Mouse (Mus musculus) kidney, postnatal 36 days (tissue): ENCODE data around the gene Dmd.
"Not testable (repeated sequence)": the region's sequence is repeated elsewhere in the genome, so short reads cannot be mapped to it uniquely, and the experiment has no call there.

Experiments used
- DNase-seq, 2 experiments: peaks; one replicate each; pipeline ENCODE4 v3.0.0; 2021 to 2022; ENCODE audit warnings: mixed read lengths in 2 of 2

Dmd gene

GRCm38 (mm10) chrX:82948630-82949029 is at the start of gene Dmd:
TSS of gene Dmd (plus strand) at chrX:82948870.
- peak in 1 of 2 experiments; percentile 4 for DNase-seq

GRCm38 (mm10) chrX:82901515-82901914 is 47.2 kb upstream of the Dmd start:
- no peak for DNase-seq

- no peak for DNase-seq
These were observed 39.0 kb downstream of the Dmd start for GRCm38 (mm10) chrX:82987683-82988082.

GRCm38 (mm10) chrX:83050190-83050589 is 101.5 kb downstream of the Dmd start:
- no peak for DNase-seq

GRCm38 (mm10) chrX:83116171-83116876 is 167.7 kb downstream of the Dmd start:
- no peak for DNase-seq

- DNase-seq, result no peak
These were observed 168.5 kb downstream of the Dmd start for GRCm38 (mm10) chrX:83117198-83117597.

- no peak for DNase-seq
These were observed 271.9 kb downstream of the Dmd start for GRCm38 (mm10) chrX:83220563-83220962.

GRCm38 (mm10) chrX:83221050-83221449 is 272.4 kb downstream of the Dmd start:
- DNase-seq, result no peak

GRCm38 (mm10) chrX:83487598-83487997 is 538.9 kb downstream of the Dmd start, which contains the start of gene Tsga8:
TSS of gene Tsga8 (minus strand) at chrX:83487924.
- no peak for DNase-seq

- peak; percentile 29 to 41 for DNase-seq
These were observed 726.3 kb downstream of the Dmd start for GRCm38 (mm10) chrX:83674998-83675397.

GRCm38 (mm10) chrX:83686547-83686946 is 737.9 kb downstream of the Dmd start:
- no peak for DNase-seq

GRCm38 (mm10) chrX:83740533-83740932 is 791.9 kb downstream of the Dmd start:
- peak; percentile 1 to 4 for DNase-seq

GRCm38 (mm10) chrX:83746301-83747008 is 797.8 kb downstream of the Dmd start:
- no peak for DNase-seq

- DNase-seq, result no peak
These were observed 838.7 kb downstream of the Dmd start for GRCm38 (mm10) chrX:83787406-83787805.

- DNase-seq, result peak in 1 of 2 experiments; percentile 30
These were observed 918.8 kb downstream of the Dmd start for GRCm38 (mm10) chrX:83867469-83867868.

GRCm38 (mm10) chrX:83875389-83875788 is 926.7 kb downstream of the Dmd start:
- peak; percentile 1 to 62 for DNase-seq

- DNase-seq, result no peak
These were observed 1027.2 kb downstream of the Dmd start for GRCm38 (mm10) chrX:83975895-83976294.

- DNase-seq, result peak; percentile 24 to 60
These were observed 1052.6 kb downstream of the Dmd start for GRCm38 (mm10) chrX:84001294-84001693.

- DNase-seq, result not testable (repeated sequence)
These were observed 1113.8 kb downstream of the Dmd start for GRCm38 (mm10) chrX:84062431-84062830.

- DNase-seq, result no peak
These were observed 1217.2 kb downstream of the Dmd start for GRCm38 (mm10) chrX:84165872-84166271.

- no peak for DNase-seq
These were observed 1292.7 kb downstream of the Dmd start for GRCm38 (mm10) chrX:84241297-84241859.

GRCm38 (mm10) chrX:84330593-84330992 is 1381.9 kb downstream of the Dmd start:
- no peak for DNase-seq

GRCm38 (mm10) chrX:84332177-84332576 is 1383.5 kb downstream of the Dmd start:
- DNase-seq, result no peak

GRCm38 (mm10) chrX:84364981-84365380 is 1416.3 kb downstream of the Dmd start:
- DNase-seq, result no peak
